Mouse (Mus musculus) heart, postnatal 0 days (tissue): ENCODE data around the gene Tet3.

Experiments used
- CTCF ChIP-seq: IDR thresholded peaks from 2 replicates; pipeline ENCODE4 v1.5.1; 2016; ENCODE audit warnings: antibody characterized with exemption, control low read depth, low read depth
- EP300 ChIP-seq: IDR thresholded peaks from 2 replicates; pipeline ENCODE4 v1.6.1; 2016; ENCODE audit warnings: antibody characterized with exemption, low read depth

DNA sequence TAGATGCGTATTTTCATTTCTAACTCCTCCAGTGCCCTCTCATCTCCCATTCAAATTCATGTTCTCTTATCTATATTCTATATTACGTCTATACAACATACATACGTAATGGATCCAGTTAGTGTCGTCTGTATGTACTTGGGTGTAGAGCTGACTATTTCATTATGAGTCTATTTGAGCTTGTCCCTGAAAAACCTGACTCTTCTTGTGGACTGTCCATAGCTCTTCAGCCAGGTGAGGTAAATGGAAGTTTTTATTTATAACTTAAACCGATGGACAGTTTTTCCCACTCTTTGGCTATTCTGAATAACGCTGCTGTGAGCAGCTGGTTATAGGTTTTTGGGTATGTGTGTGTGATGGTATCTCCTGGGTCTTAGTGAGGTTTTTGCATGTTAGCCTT, 132.1 kb downstream of the Tet3 start:
- TF ChIP-seq CTCF (no peak), EP300 (no peak)
